Mouse (Mus musculus) heart, postnatal 25 days (tissue): Measurements from ENCODE around the gene Gm21294. TPM values are rescaled to one million over a fixed set of nuclear protein-coding genes. Genes with fewer than 3 reads are reported as not detected.
"Not testable (repeated sequence)": the region's sequence is repeated elsewhere in the genome, so short reads cannot be mapped to it uniquely, and the experiment has no call there.

Experiments
- DNase-seq: peaks from one replicate; pipeline ENCODE4 v3.0.0; 2022; ENCODE audit warnings: low spot score
- intact Hi-C: fragments of 180-260 bp; cut with DNase I; formaldehyde crosslinking; loops from one replicate; pipeline ENCODE4 v1.15.1; 2025
- total RNA-seq, 2 experiments: library from RNA; stranded (reverse); gene quantifications; 2 replicates each; pipeline ENCODE4 v1.2.3; 2021

Gene Gm21294
- total RNA-seq = not detected

DNA sequence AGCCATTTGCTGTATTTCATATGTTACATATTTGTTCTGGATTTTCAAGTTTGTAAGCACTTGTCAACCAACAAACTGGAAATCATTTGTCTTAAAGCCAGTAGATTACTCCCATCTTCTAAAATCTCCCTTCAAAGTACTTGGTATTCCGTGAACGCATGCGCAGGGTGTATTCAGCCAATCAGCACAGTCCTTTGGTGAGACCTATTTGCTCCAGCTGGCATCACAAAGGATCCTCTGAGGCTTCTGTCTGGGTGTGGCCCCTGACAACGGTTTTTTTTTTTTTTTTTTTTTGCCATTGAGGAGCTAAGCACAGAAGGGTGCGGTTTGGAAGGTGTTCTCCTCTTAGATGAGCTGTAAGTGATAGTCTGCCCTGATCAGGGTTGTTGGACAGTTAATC is at the start of gene Gm21294:
TSS of gene Gm21294 (plus strand) at position 301 of the 400 bp plus-strand sequence.
- DNase-seq, intact Hi-C loops: not testable (repeated sequence)

DNA sequence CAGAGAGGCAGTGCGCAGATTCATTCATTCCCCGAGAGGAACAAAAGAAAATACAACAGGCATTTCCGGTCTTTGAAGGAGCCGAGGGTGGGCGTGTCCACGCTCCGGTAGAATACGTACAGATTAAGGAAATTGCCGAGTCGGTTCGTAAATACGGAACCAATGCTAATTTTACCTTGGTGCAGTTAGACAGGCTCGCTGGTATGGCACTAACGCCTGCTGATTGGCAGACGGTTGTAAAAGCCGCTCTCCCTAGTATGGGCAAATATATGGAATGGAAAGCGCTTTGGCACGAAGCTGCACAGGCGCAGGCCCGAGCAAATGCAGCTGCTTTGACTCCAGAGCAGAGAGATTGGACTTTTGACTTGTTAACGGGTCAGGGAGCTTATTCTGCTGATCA is 73.6 kb downstream of the Gm21294 start:
- intact Hi-C loops = not testable (repeated sequence)
- DNase-seq = peak; percentile 29
